Mouse (Mus musculus) olfactory bulb, adult 2 months (tissue): ENCODE results near the gene Hibadh. TPM values are rescaled to one million over a fixed set of nuclear protein-coding genes. Genes with fewer than 3 reads are reported as not detected.

ENCODE experiments used
- H3K27ac ChIP-seq: fragments of 200-500 bp; 2 replicates; pipeline ENCODE4 v1.5.1; 2012; ENCODE audit warnings: low read depth, low read length; ENCODE audit not compliant: insufficient read depth
- H3K4me1 ChIP-seq: fragments of 200-500 bp; 2 replicates; pipeline ENCODE4 v1.6.1; 2012; ENCODE audit warnings: low read length; ENCODE audit not compliant: control insufficient read depth, insufficient read depth
- H3K4me3 ChIP-seq: fragments of 200-500 bp; 2 replicates; pipeline ENCODE4 v1.5.1; 2012; ENCODE audit warnings: mild to moderate bottlenecking, low read depth, low read length, moderate library complexity; ENCODE audit not compliant: insufficient read depth
- CTCF ChIP-seq: fragments of 200-500 bp; IDR thresholded peaks from 2 replicates; pipeline ENCODE4 v1.5.1; 2012; ENCODE audit warnings: low read depth, mild to moderate bottlenecking, low read length, moderate library complexity; ENCODE audit not compliant: insufficient read depth
- POLR2A ChIP-seq: fragments of 200-500 bp; IDR thresholded peaks from 2 replicates; pipeline ENCODE4 v1.6.1; 2012; ENCODE audit warnings: mild to moderate bottlenecking, low read depth, low read length, moderate library complexity; ENCODE audit not compliant: insufficient read depth
- WGBS: fragments of 180-500 bp; shearing (Covaris S2); methylation state at CpG from one replicate; pipeline ENCODE4 v1.1.7; 2018; 5-methylcytosine and 5-hydroxymethylcytosine counted together
- polyA plus RNA-seq: library from polyadenylated mRNA; stranded (reverse); fragments of >200 nt; gene quantifications from 2 replicates; pipeline ENCODE4 v1.2.4, GENCODE M21; 2012; ENCODE audit warnings: low replicate concordance; ENCODE audit not compliant: missing spikeins, insufficient read depth, insufficient read length

The Hibadh gene
- polyA plus RNA-seq, 1 experiment: not detected

GRCm38 (mm10) chr6:52621731-52622480 lies 18.3 kb downstream of the Hibadh start:
- WGBS: 78% methylated on average over 11 of the region's 11 CpGs
- TF ChIP-seq POLR2A (no peak), CTCF (no peak)
- no peak overlapping the region for H3K27ac ChIP-seq
- no peak overlapping the region for H3K4me3 ChIP-seq
- no peaks in the 10 kb centered on the region for H3K4me1 ChIP-seq

DNA sequence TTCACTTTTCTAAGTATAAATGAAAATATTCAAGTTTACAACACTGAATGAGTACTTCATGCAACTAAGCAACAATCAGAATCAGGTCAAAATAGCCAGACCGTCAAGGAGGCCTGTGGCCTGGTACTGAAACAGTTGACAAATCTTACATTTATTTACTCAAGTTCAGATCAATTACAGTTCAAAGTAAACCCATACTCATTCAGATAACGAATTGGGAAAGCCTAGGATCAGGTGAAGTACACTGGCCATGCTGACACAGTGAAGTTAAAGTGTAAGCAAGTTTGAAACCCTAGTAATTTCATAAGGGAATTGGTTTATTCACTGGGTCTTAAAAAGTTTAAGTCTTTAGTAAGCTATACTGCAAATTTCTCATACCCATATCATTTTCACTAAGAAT lies 20.1 kb downstream of the Hibadh start:
- TF ChIP-seq POLR2A: no peak
- TF ChIP-seq CTCF: no peak
- no peak overlapping the region for H3K4me3 ChIP-seq
- WGBS: 79% methylated on average over 2 of the region's 2 CpGs
- no peaks in the 10 kb centered on the region for H3K4me1 ChIP-seq
- no peak overlapping the region for H3K27ac ChIP-seq

- WGBS: 78% methylated on average over 6 of the region's 6 CpGs
- H3K4me1 ChIP-seq: no peaks in the 10 kb centered on the region
- H3K27ac ChIP-seq: no peak overlapping the region
- TF ChIP-seq CTCF (no peak), POLR2A (no peak)
- H3K4me3 ChIP-seq: no peak overlapping the region
These were observed 30.4 kb downstream of the Hibadh start for GRCm38 (mm10) chr6:52609626-52610352.

- TF ChIP-seq POLR2A (no peak), CTCF (no peak)
- H3K27ac ChIP-seq: no peak overlapping the region
- no peak overlapping the region for H3K4me3 ChIP-seq
- 0 out of 2 replicates have a peak, but pooled peaks cover 2% of the 10 kb centered on the region for H3K4me1 ChIP-seq
- WGBS: 94% methylated on average over 4 of the region's 4 CpGs
These were observed 32.1 kb downstream of the Hibadh start for GRCm38 (mm10) chr6:52608121-52608520.

- TF ChIP-seq POLR2A (no peak), CTCF (no peak)
- 0 out of 2 replicates have a peak, but pooled peaks cover 2% of the 10 kb centered on the region for H3K4me1 ChIP-seq
- H3K27ac ChIP-seq: no peak overlapping the region
- no peak overlapping the region for H3K4me3 ChIP-seq
- WGBS: 82% methylated on average over 7 of the region's 7 CpGs
These were observed 33.3 kb downstream of the Hibadh start for GRCm38 (mm10) chr6:52606746-52607347.

- no peak for TF ChIP-seq POLR2A
- no peak for TF ChIP-seq CTCF
- 95% methylated on average over 7 of the region's 7 CpGs for WGBS
- no peak overlapping the region for H3K4me3 ChIP-seq
- H3K4me1 ChIP-seq: 0 out of 2 replicates have a peak, but pooled peaks cover 2% of the 10 kb centered on the region
- no peak overlapping the region for H3K27ac ChIP-seq
These were observed 38.2 kb downstream of the Hibadh start for GRCm38 (mm10) chr6:52601706-52602642.

- Histone ChIP-seq H3K27ac (no peak overlapping the region), H3K4me1 (0 out of 2 replicates have a peak, but pooled peaks cover 2% of the 10 kb centered on the region), H3K4me3 (no peak overlapping the region)
- 57% methylated on average over 4 of the region's 4 CpGs for WGBS
- no peak for TF ChIP-seq POLR2A
- TF ChIP-seq CTCF: no peak
These were observed 39.1 kb downstream of the Hibadh start for GRCm38 (mm10) chr6:52601117-52601516.

DNA sequence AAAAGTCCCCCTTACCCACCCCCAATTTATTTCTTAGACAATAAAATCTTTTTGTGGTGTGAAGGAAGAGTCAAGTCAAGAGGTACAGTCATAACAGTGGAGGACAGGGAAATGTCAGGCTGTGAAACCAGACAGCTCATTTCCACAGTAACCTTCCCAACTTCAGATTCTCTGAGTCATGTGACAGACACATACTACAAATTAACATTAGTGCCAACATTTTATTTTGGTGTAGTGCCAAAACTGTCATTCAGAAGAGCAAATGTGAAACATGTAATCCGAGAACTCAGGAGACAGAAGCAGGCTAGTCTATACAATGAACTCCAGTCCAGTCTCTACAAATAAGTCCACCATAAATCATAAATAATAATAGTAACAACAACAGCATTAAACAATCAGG lies 45.4 kb downstream of the Hibadh start:
- Histone ChIP-seq H3K27ac (no peak overlapping the region), H3K4me1 (no peaks in the 10 kb centered on the region), H3K4me3 (no peak overlapping the region)
- no peak for TF ChIP-seq CTCF
- no peak for TF ChIP-seq POLR2A
- 90% methylated on average over 1 of the region's 1 CpGs for WGBS
